Mouse (Mus musculus) liver, adult 2 months (tissue): ENCODE data around the gene Rasgef1a.

ENCODE experiments used
- CTCF ChIP-seq: fragments of 200-500 bp; IDR thresholded peaks from 2 replicates; pipeline ENCODE4 v1.5.1; 2011; ENCODE audit warnings: low read depth, low read length, control low read depth
- POLR2A ChIP-seq: fragments of 200-500 bp; IDR thresholded peaks from 2 replicates; pipeline ENCODE4 v1.6.1; 2011; ENCODE audit warnings: low read length, control low read depth; ENCODE audit not compliant: insufficient read depth; ENCODE audit errors: extremely low read depth

DNA sequence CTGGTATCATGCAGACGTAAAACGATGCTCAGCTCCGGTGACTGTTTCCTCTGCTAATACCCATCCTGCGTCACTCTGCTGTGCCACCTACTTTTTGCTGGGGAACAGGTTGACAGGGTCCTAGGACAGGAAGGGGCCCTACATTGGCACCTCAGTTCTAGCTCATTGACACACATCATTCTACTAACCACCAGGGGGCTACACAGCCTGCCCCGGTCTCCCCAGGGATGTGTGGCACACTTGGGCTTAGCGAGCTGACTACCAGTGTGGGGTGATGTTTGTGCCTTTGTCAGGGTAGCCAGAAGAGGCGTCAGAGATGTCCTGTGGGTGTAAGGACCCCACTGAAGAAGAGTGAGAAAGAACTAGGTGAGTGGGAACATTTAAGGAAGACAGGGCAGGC is 56.5 kb downstream of the Rasgef1a start:
- peak; percentile 9; the same call in 1 of the 2 replicates for TF ChIP-seq CTCF
- TF ChIP-seq POLR2A: no peak
